In the genomic region with DNA sequence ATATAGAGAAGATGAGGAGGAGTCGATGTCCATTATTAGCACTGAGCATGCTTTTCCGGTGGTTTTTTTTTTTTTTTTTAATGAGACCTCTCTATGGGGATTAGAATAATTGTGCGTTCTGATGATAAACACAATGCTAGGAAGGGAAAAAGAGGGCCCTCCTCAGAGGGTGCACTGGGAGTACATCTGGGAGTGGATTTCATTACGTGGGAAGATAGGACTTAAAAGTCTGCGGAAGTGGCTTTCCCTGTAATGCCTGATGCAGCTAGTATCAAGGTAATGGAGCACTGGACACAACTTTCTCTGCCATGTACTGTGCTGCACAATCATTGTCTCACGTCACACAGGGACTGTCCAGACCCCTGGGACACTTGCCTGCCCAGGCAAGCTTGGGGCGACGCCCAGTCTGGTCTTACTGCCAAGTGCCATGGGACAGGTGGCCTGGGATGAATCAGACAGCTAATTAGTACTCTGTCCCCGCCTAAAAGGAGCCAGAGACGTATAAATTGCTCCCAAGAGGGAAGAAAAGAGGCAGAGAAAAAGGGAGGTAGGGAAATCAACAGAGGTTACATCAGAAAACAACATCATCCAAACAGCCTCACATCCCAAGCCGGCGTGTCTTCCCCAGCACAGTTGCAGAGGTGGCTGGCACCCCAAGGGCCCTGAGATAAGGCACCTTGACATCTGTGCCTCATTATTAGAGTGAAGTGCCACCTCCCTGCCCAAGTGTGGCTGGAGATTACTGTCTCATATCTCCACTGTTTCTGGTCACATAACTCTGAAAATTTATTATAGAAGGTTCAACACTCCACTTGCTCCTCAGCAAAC, we compare ENCODE assay signal across 12 mouse cellular contexts.
DNase-seq lines count a peak whose midpoint lies in the region; ATAC-seq and TF ChIP-seq lines count a peak whose summit lies in the region.
"Had no signal": no experiment of that assay in that cellular context is flagged by ENCODE, and none has a peak within 500 bp of the region (broad histone marks: within the 10 kb centered on the region; RNA-seq: fewer than 3 reads in every experiment).

No protein-coding gene starts in this region.

- WGBS in kidney, embryonic 16.5 days: 77% methylated on average over 12 of the region's 12 CpGs

- no peaks in the 10 kb centered on the region for H3K27me3 ChIP-seq in C2C12 (ENCODE audit: control insufficient read depth, insufficient read depth, insufficient read length)
- no peaks in the 10 kb centered on the region for H3K27me3 ChIP-seq in kidney, embryonic 16.5 days (ENCODE audit: insufficient read depth, low read length)
- H3K27me3 ChIP-seq: embryonic facial prominence, embryonic 12.5 days; heart, embryonic 13.5 days; liver, embryonic 13.5 days had no signal

- no peak overlapping the region for H3K27ac ChIP-seq in kidney, embryonic 16.5 days (ENCODE audit: low read length)
- H3K27ac ChIP-seq: embryonic facial prominence, embryonic 12.5 days; heart, embryonic 13.5 days; liver, embryonic 13.5 days had no signal

- H3K4me2 ChIP-seq in kidney, embryonic 16.5 days (replicated peaks; ENCODE audit: low read depth, low read length): no peak overlapping the region
- H3K4me2 ChIP-seq: embryonic facial prominence, embryonic 12.5 days; heart, embryonic 13.5 days; liver, embryonic 13.5 days had no signal

- TF ChIP-seq CTCF in C2C12 (IDR thresholded peaks at IDR 0.05; ENCODE audit: control insufficient read depth, insufficient read depth, insufficient read length): no peak

- no peak overlapping the region for H3ac ChIP-seq in C2C12 (ENCODE audit: control insufficient read depth, insufficient read length, low read depth)

- no peak for ATAC-seq in kidney, embryonic 16.5 days (ENCODE audit: low FRiP score, low TSS enrichment)

- H3K9ac ChIP-seq in kidney, embryonic 16.5 days (replicated peaks; ENCODE audit: low read length): no peak overlapping the region
- H3K9ac ChIP-seq: embryonic facial prominence, embryonic 12.5 days; heart, embryonic 13.5 days; liver, embryonic 13.5 days had no signal

- H3K4me1 ChIP-seq in kidney, embryonic 16.5 days (ENCODE audit: insufficient read depth, low read length): peaks cover 3% of the 10 kb centered on the region; the same call in 1 of the 2 replicates
- H3K4me1 ChIP-seq: embryonic facial prominence, embryonic 12.5 days; liver, embryonic 13.5 days had no signal

- peak; percentile 10 for DNase-seq in adrenal gland, adult 2 months
- DNase-seq in adrenal gland, postnatal 4 days (ENCODE audit: low spot score in 2 of 2): no peak
- DNase-seq in cerebellum, adult 9-10 months: peak; percentile 68
- DNase-seq in gastrocnemius, postnatal 25 days: peak; percentile 61
- DNase-seq in ovary, adult 18-20 months (ENCODE audit: low spot score): no peak
- DNase-seq in kidney, postnatal 4 days: no peak
- DNase-seq: kidney, adult 11 months; liver, embryonic 13.5 days had no signal

- H3K36me3 ChIP-seq in C2C12 (ENCODE audit: control insufficient read depth, insufficient read depth): no peaks in the 10 kb centered on the region
- H3K36me3 ChIP-seq in kidney, embryonic 16.5 days (ENCODE audit: insufficient read depth, low read length): no peaks in the 10 kb centered on the region
- H3K36me3 ChIP-seq: embryonic facial prominence, embryonic 12.5 days; heart, embryonic 13.5 days; liver, embryonic 13.5 days had no signal

- no peaks in the 10 kb centered on the region for H3K9me3 ChIP-seq in kidney, embryonic 16.5 days (ENCODE audit: low read length)
- H3K9me3 ChIP-seq: embryonic facial prominence, embryonic 12.5 days; heart, embryonic 13.5 days; liver, embryonic 13.5 days had no signal

- no peaks in the 10 kb centered on the region for H3K79me3 ChIP-seq in C2C12 (ENCODE audit: low read depth)

- H3K79me2 ChIP-seq in C2C12 (ENCODE audit: control insufficient read depth, insufficient read depth): no peaks in the 10 kb centered on the region

- H3K4me3 ChIP-seq in C2C12 (ENCODE audit: insufficient read depth, poor library complexity, severe bottlenecking): no peak overlapping the region
- no peak overlapping the region for H3K4me3 ChIP-seq in kidney, embryonic 16.5 days (ENCODE audit: low read length)
- H3K4me3 ChIP-seq: embryonic facial prominence, embryonic 12.5 days; heart, embryonic 13.5 days; liver, embryonic 13.5 days had no signal

TF ChIP-seq in C2C12, 6 proteins besides CTCF, POLR2A, EP300 and RAD21:
- TF ChIP-seq MAX (IDR thresholded peaks at IDR 0.05) (peak; percentile 25), CEBPB (IDR thresholded peaks at IDR 0.05; ENCODE audit: low read depth) (no peak), MYOD1 (IDR thresholded peaks at IDR 0.05; ENCODE audit: control insufficient read depth, insufficient read length, low read depth) (peak; percentile 97)

Comparison
In these comparisons a context has a peak if more than half of its experiments do, and no peak if none do; other contexts are left out.
1. DNase-seq: peak in adrenal gland, adult 2 months (single experiment), cerebellum, adult 9-10 months (single experiment) and gastrocnemius, postnatal 25 days (single experiment); none in adrenal gland, postnatal 4 days (0 of 2), ovary, adult 18-20 months (single experiment) and kidney, postnatal 4 days (0 of 2).